Mouse (Mus musculus): ENCODE measurements around the gene Maco1. TPM values are rescaled to one million over a fixed set of nuclear protein-coding genes. Genes with fewer than 3 reads are reported as not detected.

The Maco1 gene
- polyA plus RNA-seq, 1 experiment from 2014 or later = 22.6 TPM

DNA sequence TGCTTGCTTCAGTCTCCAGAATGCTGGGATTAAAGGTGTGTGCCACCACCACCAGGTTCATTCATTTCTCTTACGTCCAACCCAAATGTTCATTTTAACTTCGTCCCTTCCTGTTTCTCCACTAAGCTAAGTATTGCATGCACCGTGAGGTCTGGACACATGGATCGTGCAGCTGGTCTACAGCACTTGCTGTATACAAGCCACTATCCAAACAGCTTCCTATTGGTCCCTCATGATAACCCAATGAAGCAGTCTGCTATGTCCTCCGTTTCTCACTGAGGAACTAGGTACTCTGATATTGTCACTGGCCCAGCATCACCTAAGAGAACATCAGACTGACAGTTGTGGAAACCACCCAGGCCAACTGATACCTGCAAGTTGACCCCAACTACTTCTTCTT is 12.6 kb upstream of the Maco1 start:
- ATAC-seq (replicated peaks; ENCODE audit: insufficient number of reproducible peaks, low FRiP score, low TSS enrichment) = no peak
- H3K4me2 ChIP-seq = peak overlapping the region; percentile 36; the same call in 1 of the 2 replicates

DNA sequence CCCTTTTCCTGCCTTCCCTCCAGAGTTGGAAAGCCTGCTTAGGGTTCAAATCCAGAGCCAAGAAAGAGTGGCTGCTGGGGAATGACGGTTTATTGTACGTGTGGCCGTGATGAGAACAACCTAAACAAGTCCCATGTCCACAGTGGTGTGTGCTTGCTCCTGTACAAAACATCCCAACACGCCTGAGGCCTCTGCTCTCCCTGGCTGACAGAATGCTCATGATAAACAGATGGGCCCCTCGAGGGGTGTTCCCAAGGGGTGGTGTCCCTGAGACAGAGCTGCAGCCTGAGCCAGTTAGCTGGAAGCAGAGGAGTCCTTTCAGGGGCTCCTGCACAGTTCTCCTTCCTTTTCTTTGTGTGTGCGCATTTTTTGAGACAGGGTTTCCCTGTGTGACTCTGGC is 12.2 kb upstream of the Maco1 start:
- no peaks in the 10 kb centered on the region for H3K36me3 ChIP-seq (ENCODE audit: control insufficient read depth, insufficient read depth, low read length)
- peak overlapping the region; percentile 36 for H3K4me3 ChIP-seq (ENCODE audit: low read depth, low read length)
- H3K27me3 ChIP-seq (ENCODE audit: control insufficient read depth, insufficient read depth, low read length) = peaks cover 8% of the 10 kb centered on the region
- peaks cover 18% of the 10 kb centered on the region for H3K4me1 ChIP-seq (ENCODE audit: control insufficient read depth, insufficient read depth, low read length)
- H3K4me2 ChIP-seq = peak overlapping the region; percentile 44
- WGBS (ENCODE audit: insufficient replicate concordance) = 64% methylated on average over 6 of the region's 6 CpGs
- no peaks in the 10 kb centered on the region for H3K9me3 ChIP-seq (replicated peaks; ENCODE audit: control insufficient read depth, low read length)
- peak overlapping the region; percentile 77 for H3K27ac ChIP-seq (ENCODE audit: low read depth, low read length)
- H3K9ac ChIP-seq (ENCODE audit: low read depth, low read length) = peak overlapping the region; percentile 64; the same call in 1 of the 2 replicates
- ATAC-seq (replicated peaks; ENCODE audit: insufficient number of reproducible peaks, low FRiP score, low TSS enrichment) = peak; percentile 67

More for the DNA sequence above, 12.6 kb upstream of the Maco1 start:
- Histone ChIP-seq H3K36me3 (ENCODE audit: control insufficient read depth, insufficient read depth, low read length) (no peaks in the 10 kb centered on the region), H3K4me3 (ENCODE audit: low read depth, low read length) (peak overlapping the region; percentile 36), H3K4me1 (ENCODE audit: control insufficient read depth, insufficient read depth, low read length) (peaks cover 18% of the 10 kb centered on the region), H3K9me3 (replicated peaks; ENCODE audit: control insufficient read depth, low read length) (no peaks in the 10 kb centered on the region), H3K9ac (ENCODE audit: low read depth, low read length) (peak overlapping the region; percentile 64; the same call in 1 of the 2 replicates), H3K27ac (ENCODE audit: low read depth, low read length) (peak overlapping the region; percentile 77), H3K27me3 (ENCODE audit: control insufficient read depth, insufficient read depth, low read length) (peaks cover 12% of the 10 kb centered on the region)
- 82% methylated on average over 5 of the region's 5 CpGs for WGBS (ENCODE audit: insufficient replicate concordance)

DNA sequence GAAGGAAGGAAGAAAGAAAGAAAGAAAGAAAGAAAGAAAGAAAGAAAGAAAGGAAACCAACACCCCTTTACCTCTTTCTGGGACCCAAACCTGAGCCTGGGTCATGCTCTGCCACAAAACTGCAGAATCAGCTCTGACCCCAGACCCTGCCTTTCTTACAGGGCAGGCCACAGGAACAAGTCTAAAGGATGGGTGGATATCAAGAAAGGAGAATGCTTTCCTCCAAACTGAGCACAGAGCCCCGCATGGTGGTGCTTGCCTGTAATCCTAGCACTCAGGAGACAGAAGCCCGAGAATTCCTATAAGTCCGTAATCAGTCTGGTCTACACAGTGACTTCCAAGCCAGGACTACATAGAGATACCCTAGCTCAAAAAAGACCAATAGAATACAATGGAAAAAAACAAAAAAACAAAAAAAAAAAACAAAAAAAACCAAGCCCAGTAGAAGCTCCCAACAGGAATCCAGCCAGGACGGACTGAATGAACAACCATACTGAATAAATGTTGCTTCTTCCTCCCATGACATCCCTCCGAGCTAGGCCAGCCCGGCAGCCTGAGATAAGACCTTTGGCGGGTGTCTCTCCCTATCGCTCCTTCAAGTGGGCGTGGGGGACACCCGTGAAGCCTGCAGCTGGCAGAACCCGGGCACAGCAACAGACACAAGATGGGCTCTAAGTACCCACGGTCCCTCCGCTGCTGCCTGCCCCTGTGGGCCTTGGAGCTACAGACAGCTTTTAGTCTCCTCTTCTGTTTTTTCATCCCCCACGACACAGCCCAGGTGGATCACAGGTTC is 11.0 kb upstream of the Maco1 start, which contains the start of gene Rhd:
Gene Rhd (plus strand): TSS at position 600 of the 793 bp plus-strand sequence.
- Histone ChIP-seq H3K27me3 (ENCODE audit: control insufficient read depth, insufficient read depth, low read length) (peaks cover 5% of the 10 kb centered on the region), H3K4me1 (ENCODE audit: control insufficient read depth, insufficient read depth, low read length) (peaks cover 9% of the 10 kb centered on the region), H3K27ac (ENCODE audit: low read depth, low read length) (peak within 1 kb of the TSS; percentile 77), H3K9me3 (replicated peaks; ENCODE audit: control insufficient read depth, low read length) (no peaks in the 10 kb centered on the region), H3K4me3 (ENCODE audit: low read depth, low read length) (peak within 1 kb of the TSS; percentile 36), H3K9ac (ENCODE audit: low read depth, low read length) (peak within 1 kb of the TSS; percentile 64; the same call in 1 of the 2 replicates), H3K4me2 (peak within 1 kb of the TSS; percentile 44), H3K36me3 (ENCODE audit: control insufficient read depth, insufficient read depth, low read length) (no peaks in the 10 kb centered on the region)
- 43% methylated on average over 14 of the region's 14 CpGs for WGBS (ENCODE audit: insufficient replicate concordance)
- 0 out of 2 replicates have a peak, but pooled peaks have one; percentile 62 for ATAC-seq (replicated peaks; ENCODE audit: insufficient number of reproducible peaks, low FRiP score, low TSS enrichment)

DNA sequence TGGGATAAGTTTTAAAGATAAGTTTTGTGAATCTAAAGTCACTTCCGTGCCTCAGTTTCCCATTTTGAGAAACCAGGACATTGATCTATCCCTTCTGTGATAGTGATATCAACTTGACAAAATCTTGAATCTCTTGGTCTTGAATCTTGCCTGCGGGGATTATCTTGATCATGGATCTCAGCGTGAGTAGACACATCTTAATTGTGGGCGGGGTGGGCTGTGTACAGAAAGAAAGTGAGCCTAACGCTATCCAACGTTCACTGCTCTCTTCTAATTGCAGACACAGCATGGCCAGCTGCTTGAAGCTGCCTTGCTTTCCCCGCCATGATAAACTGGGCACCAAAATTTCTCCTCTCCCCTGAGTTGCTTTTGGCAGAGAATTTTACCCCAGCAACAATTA is 9.9 kb upstream of the Maco1 start:
- Histone ChIP-seq H3K4me1 (ENCODE audit: control insufficient read depth, insufficient read depth, low read length) (0 out of 2 replicates have a peak, but pooled peaks cover 3% of the 10 kb centered on the region), H3K36me3 (ENCODE audit: control insufficient read depth, insufficient read depth, low read length) (no peaks in the 10 kb centered on the region), H3K9ac (ENCODE audit: low read depth, low read length) (no peak overlapping the region), H3K27ac (ENCODE audit: low read depth, low read length) (no peak overlapping the region), H3K9me3 (replicated peaks; ENCODE audit: control insufficient read depth, low read length) (no peaks in the 10 kb centered on the region), H3K4me3 (ENCODE audit: low read depth, low read length) (no peak overlapping the region), H3K27me3 (ENCODE audit: control insufficient read depth, insufficient read depth, low read length) (no peaks in the 10 kb centered on the region), H3K4me2 (no peak overlapping the region)
- 77% methylated on average over 7 of the region's 7 CpGs for WGBS (ENCODE audit: insufficient replicate concordance)
- no peak for ATAC-seq (replicated peaks; ENCODE audit: insufficient number of reproducible peaks, low FRiP score, low TSS enrichment)

DNA sequence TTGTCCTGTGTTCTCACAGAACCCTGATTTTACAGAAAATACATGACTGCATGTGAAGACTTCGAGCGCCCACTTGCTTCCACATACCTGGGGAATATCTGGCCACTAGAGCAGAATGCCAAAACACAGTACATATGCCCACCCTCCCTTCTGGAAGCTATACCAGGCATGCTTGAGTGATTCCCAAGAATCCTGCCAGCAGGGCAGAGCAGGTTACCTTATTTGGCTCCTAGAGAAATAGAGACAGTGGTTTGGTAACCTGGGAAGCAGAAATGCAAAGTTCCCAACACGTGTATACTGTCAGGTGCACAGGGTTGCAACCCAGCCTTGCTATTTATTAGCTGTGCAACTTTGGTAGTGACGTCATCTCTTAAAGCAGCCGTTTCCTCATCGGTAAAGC is 8.7 kb upstream of the Maco1 start:
- H3K36me3 ChIP-seq (ENCODE audit: control insufficient read depth, insufficient read depth, low read length) = no peaks in the 10 kb centered on the region
- H3K27ac ChIP-seq (ENCODE audit: low read depth, low read length) = no peak overlapping the region
- no peak overlapping the region for H3K4me3 ChIP-seq (ENCODE audit: low read depth, low read length)
- H3K4me1 ChIP-seq (ENCODE audit: control insufficient read depth, insufficient read depth, low read length) = 0 out of 2 replicates have a peak, but pooled peaks cover 3% of the 10 kb centered on the region
- no peak overlapping the region for H3K4me2 ChIP-seq
- no peaks in the 10 kb centered on the region; the same call in 1 of the 2 replicates for H3K27me3 ChIP-seq (ENCODE audit: control insufficient read depth, insufficient read depth, low read length)
- 73% methylated on average over 6 of the region's 6 CpGs for WGBS (ENCODE audit: insufficient replicate concordance)
- ATAC-seq (replicated peaks; ENCODE audit: insufficient number of reproducible peaks, low FRiP score, low TSS enrichment) = no peak
- H3K9ac ChIP-seq (ENCODE audit: low read depth, low read length) = no peak overlapping the region
- H3K9me3 ChIP-seq (replicated peaks; ENCODE audit: control insufficient read depth, low read length) = no peaks in the 10 kb centered on the region

DNA sequence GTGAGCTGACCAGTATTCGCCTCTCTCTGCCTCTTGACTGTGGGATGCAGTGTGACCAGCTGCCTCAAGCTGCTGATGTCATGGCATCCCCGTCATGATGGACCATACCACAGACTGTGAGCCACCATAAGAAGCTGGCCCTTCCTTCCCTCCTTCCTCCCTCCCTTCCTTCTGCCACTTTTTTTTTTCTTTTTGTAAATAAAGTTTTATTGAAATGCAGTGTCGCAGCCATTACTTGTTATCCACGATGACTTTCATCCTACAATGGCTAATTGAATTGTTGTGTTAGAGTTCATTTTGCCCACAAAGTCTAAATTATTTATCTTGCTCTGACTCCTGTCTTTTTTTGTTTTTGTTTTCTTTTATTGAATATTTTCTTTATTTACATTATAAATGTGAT is 5.3 kb upstream of the Maco1 start:
- 71% methylated on average over 4 of the region's 4 CpGs for WGBS (ENCODE audit: insufficient replicate concordance)
- ATAC-seq (replicated peaks; ENCODE audit: insufficient number of reproducible peaks, low FRiP score, low TSS enrichment) = no peak

DNA sequence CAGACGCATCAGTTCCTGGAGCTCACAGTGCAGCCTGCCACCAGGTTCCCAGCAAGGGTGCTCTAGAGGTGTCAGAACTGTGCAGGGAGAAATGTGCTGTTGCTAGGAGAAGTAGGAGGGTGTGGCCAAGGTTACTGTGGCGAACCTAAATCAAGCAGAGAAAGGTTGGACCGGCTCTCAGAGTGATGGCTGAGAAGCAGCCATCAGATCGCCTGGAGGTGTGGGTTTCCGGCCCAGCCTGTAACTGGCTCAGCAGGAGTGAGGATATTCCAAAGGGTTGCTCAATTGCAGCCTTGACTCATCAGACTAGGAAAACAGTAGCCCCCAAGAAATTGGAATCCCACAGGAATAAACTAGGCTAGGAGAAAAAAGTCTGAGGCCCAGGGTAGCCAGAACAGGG is 3.4 kb upstream of the Maco1 start:
- H3K36me3 ChIP-seq (ENCODE audit: control insufficient read depth, insufficient read depth, low read length) = no peaks in the 10 kb centered on the region
- H3K9me3 ChIP-seq (replicated peaks; ENCODE audit: control insufficient read depth, low read length) = no peaks in the 10 kb centered on the region
- peaks cover 6% of the 10 kb centered on the region; the same call in 1 of the 2 replicates for H3K27me3 ChIP-seq (ENCODE audit: control insufficient read depth, insufficient read depth, low read length)
- H3K27ac ChIP-seq (ENCODE audit: low read depth, low read length) = no peak overlapping the region
- no peak overlapping the region for H3K4me2 ChIP-seq
- H3K4me1 ChIP-seq (ENCODE audit: control insufficient read depth, insufficient read depth, low read length) = peaks cover 6% of the 10 kb centered on the region
- H3K4me3 ChIP-seq (ENCODE audit: low read depth, low read length) = no peak overlapping the region
- no peak for ATAC-seq (replicated peaks; ENCODE audit: insufficient number of reproducible peaks, low FRiP score, low TSS enrichment)
- WGBS (ENCODE audit: insufficient replicate concordance) = 22% methylated on average over 5 of the region's 5 CpGs
- H3K9ac ChIP-seq (ENCODE audit: low read depth, low read length) = no peak overlapping the region

More for the DNA sequence above, 5.3 kb upstream of the Maco1 start:
- Histone ChIP-seq H3K9ac (ENCODE audit: low read depth, low read length) (no peak overlapping the region), H3K27me3 (ENCODE audit: control insufficient read depth, insufficient read depth, low read length) (peaks cover 6% of the 10 kb centered on the region; the same call in 1 of the 2 replicates), H3K27ac (ENCODE audit: low read depth, low read length) (no peak overlapping the region), H3K4me2 (no peak overlapping the region), H3K4me3 (ENCODE audit: low read depth, low read length) (no peak overlapping the region), H3K9me3 (replicated peaks; ENCODE audit: control insufficient read depth, low read length) (no peaks in the 10 kb centered on the region), H3K4me1 (ENCODE audit: control insufficient read depth, insufficient read depth, low read length) (no peaks in the 10 kb centered on the region; the same call in 1 of the 2 replicates), H3K36me3 (ENCODE audit: control insufficient read depth, insufficient read depth, low read length) (no peaks in the 10 kb centered on the region)

DNA sequence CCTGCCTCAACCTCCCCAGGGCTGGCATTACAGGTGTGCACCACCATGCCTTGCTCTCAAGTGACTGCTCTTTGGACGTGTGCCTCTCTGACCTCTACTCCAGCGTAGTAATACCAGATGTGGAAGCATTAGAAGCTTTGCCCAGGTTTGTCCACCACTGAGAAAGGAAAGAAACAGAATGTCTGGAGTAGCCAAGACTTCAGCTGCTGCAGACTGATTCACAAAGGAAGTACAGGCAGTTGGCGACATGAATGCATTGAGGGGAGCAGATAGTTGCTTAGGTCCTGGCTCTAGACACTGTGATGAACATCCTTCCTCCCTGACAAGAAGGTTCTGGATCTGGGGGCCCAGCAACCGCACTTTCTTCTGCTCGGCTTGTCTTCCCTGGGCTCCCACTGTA is 2.9 kb upstream of the Maco1 start:
- Histone ChIP-seq H3K9ac (ENCODE audit: low read depth, low read length) (no peak overlapping the region), H3K36me3 (ENCODE audit: control insufficient read depth, insufficient read depth, low read length) (no peaks in the 10 kb centered on the region), H3K4me3 (ENCODE audit: low read depth, low read length) (no peak overlapping the region), H3K4me2 (no peak overlapping the region), H3K9me3 (replicated peaks; ENCODE audit: control insufficient read depth, low read length) (no peaks in the 10 kb centered on the region), H3K27ac (ENCODE audit: low read depth, low read length) (no peak overlapping the region), H3K27me3 (ENCODE audit: control insufficient read depth, insufficient read depth, low read length) (peaks cover 6% of the 10 kb centered on the region; the same call in 1 of the 2 replicates), H3K4me1 (ENCODE audit: control insufficient read depth, insufficient read depth, low read length) (peaks cover 8% of the 10 kb centered on the region)
- WGBS (ENCODE audit: insufficient replicate concordance) = 44% methylated on average over 5 of the region's 5 CpGs
- no peak for ATAC-seq (replicated peaks; ENCODE audit: insufficient number of reproducible peaks, low FRiP score, low TSS enrichment)

All from heart, embryonic 11.5 days (tissue).